Mouse (Mus musculus) hindbrain, embryonic 12.5 days (tissue): ENCODE measurements at regions not wholly inside any gene's neighbourhood (a gene's known extent, or its start where the extent isn't known, plus 50 kb on each side); places are given as distances from the start of the nearest gene placed in this dataset.
A peak's percentile ranks its signal among the peaks of the same experiment; 100 is the strongest.

Source experiments
- ATAC-seq: fragments of 200-750 bp; cut with Nextera tagmentation; 2 replicates; pipeline ENCODE4 v1.8.0; 2017; ENCODE audit warnings: moderate TSS enrichment; ENCODE audit not compliant: low FRiP score
- H3K27ac ChIP-seq: fragments of 300-500 bp; sonication (generic); 2 replicates; pipeline ENCODE4 v1.5.1; 2016; ENCODE audit warnings: mild to moderate bottlenecking
- H3K27me3 ChIP-seq: fragments of 300-500 bp; sonication (generic); 2 replicates; pipeline ENCODE4 v1.6.1; 2016; ENCODE audit warnings: mild to moderate bottlenecking
- H3K36me3 ChIP-seq: fragments of 300-500 bp; sonication (generic); 2 replicates; pipeline ENCODE4 v1.6.1; 2016; ENCODE audit warnings: mild to moderate bottlenecking
- H3K4me1 ChIP-seq: fragments of 300-500 bp; sonication (generic); 2 replicates; pipeline ENCODE4 v1.6.1; 2016
- H3K4me2 ChIP-seq: fragments of 300-500 bp; sonication (generic); replicated peaks from 2 replicates; pipeline ENCODE4 v1.6.1; 2016; ENCODE audit warnings: mild to moderate bottlenecking
- H3K4me3 ChIP-seq: fragments of 300-500 bp; sonication (generic); 2 replicates; pipeline ENCODE4 v1.5.1; 2016; ENCODE audit warnings: mild to moderate bottlenecking
- H3K9ac ChIP-seq: fragments of 300-500 bp; sonication (generic); 2 replicates; pipeline ENCODE4 v1.6.1; 2016; ENCODE audit warnings: mild to moderate bottlenecking, moderate library complexity
- H3K9me3 ChIP-seq: fragments of 300-500 bp; sonication (generic); replicated peaks from 2 replicates; pipeline ENCODE4 v1.6.1; 2016; ENCODE audit warnings: mild to moderate bottlenecking
- WGBS: fragments of 180-500 bp; shearing (Covaris S2); methylation state at CpG from one replicate; pipeline ENCODE4 v1.1.7; 2016; 5-methylcytosine and 5-hydroxymethylcytosine counted together

- peak; percentile 46 for ATAC-seq
- Histone ChIP-seq H3K4me3 (no peak overlapping the region), H3K27ac (peak overlapping the region; percentile 25), H3K4me2 (no peak overlapping the region), H3K36me3 (no peaks in the 10 kb centered on the region), H3K27me3 (no peaks in the 10 kb centered on the region), H3K9me3 (no peaks in the 10 kb centered on the region), H3K9ac (no peak overlapping the region), H3K4me1 (peaks cover 13% of the 10 kb centered on the region; the same call in 1 of the 2 replicates)
- 32% methylated on average over 19 of the region's 19 CpGs for WGBS
Observed at GRCm38 (mm10) chr13:97523523-97524412, 236.7 kb downstream of the Gm10260 start.

DNA sequence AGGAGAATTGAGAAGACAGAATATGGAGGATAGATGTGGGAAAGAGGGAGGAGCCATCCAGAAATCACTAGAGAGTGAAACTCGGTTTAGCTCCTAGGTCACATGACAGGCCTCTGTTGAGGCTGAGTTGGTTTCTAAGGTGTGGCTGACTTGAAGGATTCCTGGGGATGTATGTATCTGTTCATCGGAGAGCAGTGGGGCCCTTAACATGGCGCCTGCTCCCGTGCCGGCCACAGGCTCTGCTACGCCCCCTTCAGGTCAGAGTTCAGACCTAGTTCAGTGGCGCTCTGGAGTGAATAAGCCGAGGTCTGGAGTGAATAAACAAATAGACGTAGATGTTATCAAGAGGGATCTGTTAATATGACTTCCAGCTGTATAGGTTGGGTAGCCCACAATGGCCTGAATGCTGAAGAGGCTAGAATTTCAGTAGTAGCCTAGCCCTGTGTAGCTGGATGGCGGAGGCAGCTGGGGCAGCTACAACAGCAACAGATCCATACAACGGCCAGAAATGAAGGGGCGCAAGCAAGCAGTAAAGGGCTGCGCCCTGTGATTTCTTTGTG is 239.4 kb downstream of the Gm10260 start:
- no peak overlapping the region for H3K4me2 ChIP-seq
- H3K9ac ChIP-seq, result no peak overlapping the region
- WGBS, result 86% methylated on average over 13 of the region's 13 CpGs
- H3K36me3 ChIP-seq, result no peaks in the 10 kb centered on the region
- ATAC-seq, result no peak
- H3K9me3 ChIP-seq, result no peaks in the 10 kb centered on the region
- H3K4me3 ChIP-seq, result no peak overlapping the region
- peaks cover 13% of the 10 kb centered on the region; the same call in 1 of the 2 replicates for H3K4me1 ChIP-seq
- H3K27me3 ChIP-seq, result no peaks in the 10 kb centered on the region
- H3K27ac ChIP-seq, result no peak overlapping the region

- ATAC-seq, result no peak
Observed at GRCm38 (mm10) chr13:97516731-97517130, 243.7 kb downstream of the Gm10260 start.

GRCm38 (mm10) chr13:97514421-97515066 is 245.9 kb downstream of the Gm10260 start:
- H3K27ac ChIP-seq, result peak overlapping the region; percentile 35; the same call in 1 of the 2 replicates
- ATAC-seq, result peak; percentile 82
- peak overlapping the region; percentile 35 for H3K4me2 ChIP-seq
- H3K9ac ChIP-seq, result no peak overlapping the region
- 40% methylated on average over 21 of the region's 21 CpGs for WGBS
- H3K4me3 ChIP-seq, result no peak overlapping the region
- no peaks in the 10 kb centered on the region for H3K9me3 ChIP-seq
- no peaks in the 10 kb centered on the region for H3K36me3 ChIP-seq
- peaks cover 19% of the 10 kb centered on the region for H3K4me1 ChIP-seq
- no peaks in the 10 kb centered on the region for H3K27me3 ChIP-seq

More at GRCm38 (mm10) chr13:97516731-97517130, 243.7 kb downstream of the Gm10260 start:
- Histone ChIP-seq H3K27me3 (no peaks in the 10 kb centered on the region), H3K9me3 (no peaks in the 10 kb centered on the region), H3K4me1 (peaks cover 10% of the 10 kb centered on the region), H3K4me2 (no peak overlapping the region), H3K27ac (no peak overlapping the region), H3K9ac (no peak overlapping the region), H3K36me3 (no peaks in the 10 kb centered on the region), H3K4me3 (no peak overlapping the region)
- WGBS, result 88% methylated on average over 4 of the region's 4 CpGs

DNA sequence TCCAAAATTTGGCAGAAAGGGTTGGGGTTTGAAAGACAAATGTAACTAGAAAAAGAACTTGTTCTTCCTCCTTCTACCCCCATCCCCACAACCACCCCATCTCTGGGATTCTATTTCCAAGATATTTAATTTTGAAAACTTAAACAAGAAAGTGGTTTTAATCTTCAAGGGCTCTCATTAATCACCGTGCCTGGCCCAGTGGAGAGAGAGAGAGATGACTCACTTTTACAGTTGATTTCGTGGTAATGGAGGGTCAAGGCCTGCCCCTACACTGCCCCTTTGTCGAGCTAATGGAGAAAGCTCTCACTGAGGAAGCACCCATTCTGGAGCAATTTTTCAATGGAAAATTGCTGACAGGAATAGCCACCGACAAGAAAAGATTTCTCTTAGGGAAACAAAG is 247.9 kb downstream of the Gm10260 start:
- H3K4me1 ChIP-seq, result peaks cover 19% of the 10 kb centered on the region
- no peak overlapping the region for H3K4me2 ChIP-seq
- H3K9ac ChIP-seq, result no peak overlapping the region
- no peak for ATAC-seq
- WGBS, result 60% methylated on average over 4 of the region's 4 CpGs
- no peaks in the 10 kb centered on the region for H3K36me3 ChIP-seq
- H3K27me3 ChIP-seq, result no peaks in the 10 kb centered on the region
- no peak overlapping the region for H3K27ac ChIP-seq
- H3K9me3 ChIP-seq, result no peaks in the 10 kb centered on the region
- no peak overlapping the region for H3K4me3 ChIP-seq

GRCm38 (mm10) chr13:97510431-97511261 is 249.8 kb downstream of the Gm10260 start:
- no peak for ATAC-seq
- Histone ChIP-seq H3K9ac (no peak overlapping the region), H3K9me3 (no peaks in the 10 kb centered on the region), H3K27ac (no peak overlapping the region), H3K4me3 (no peak overlapping the region), H3K4me2 (no peak overlapping the region), H3K4me1 (peaks cover 19% of the 10 kb centered on the region), H3K27me3 (no peaks in the 10 kb centered on the region), H3K36me3 (no peaks in the 10 kb centered on the region)
- WGBS, result 72% methylated on average over 10 of the region's 10 CpGs

DNA sequence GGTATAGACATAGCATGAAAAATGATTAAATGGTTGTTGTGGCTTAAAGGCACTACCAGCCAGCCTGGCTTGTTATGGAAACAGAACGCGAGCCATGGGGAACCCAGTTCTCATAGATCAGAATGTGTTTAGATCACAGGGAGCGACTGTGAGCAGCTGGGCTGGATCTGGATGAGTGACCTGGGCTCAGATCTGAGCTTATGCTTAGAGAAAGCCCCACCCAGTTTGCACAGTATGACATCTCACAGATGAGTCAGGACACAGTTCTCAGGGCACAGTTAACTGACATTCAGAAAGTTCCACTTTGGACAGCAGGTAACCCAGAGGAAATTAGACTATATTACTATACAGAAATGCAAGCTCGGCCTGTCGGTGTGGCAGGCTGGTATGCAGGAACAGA is 255.5 kb downstream of the Gm10260 start:
- no peak for ATAC-seq
- no peak overlapping the region for H3K4me3 ChIP-seq
- H3K9me3 ChIP-seq, result no peaks in the 10 kb centered on the region
- H3K4me1 ChIP-seq, result no peaks in the 10 kb centered on the region
- H3K27ac ChIP-seq, result no peak overlapping the region
- H3K27me3 ChIP-seq, result no peaks in the 10 kb centered on the region
- H3K9ac ChIP-seq, result no peak overlapping the region
- no peaks in the 10 kb centered on the region for H3K36me3 ChIP-seq
- 86% methylated on average over 5 of the region's 5 CpGs for WGBS
- H3K4me2 ChIP-seq, result no peak overlapping the region

DNA sequence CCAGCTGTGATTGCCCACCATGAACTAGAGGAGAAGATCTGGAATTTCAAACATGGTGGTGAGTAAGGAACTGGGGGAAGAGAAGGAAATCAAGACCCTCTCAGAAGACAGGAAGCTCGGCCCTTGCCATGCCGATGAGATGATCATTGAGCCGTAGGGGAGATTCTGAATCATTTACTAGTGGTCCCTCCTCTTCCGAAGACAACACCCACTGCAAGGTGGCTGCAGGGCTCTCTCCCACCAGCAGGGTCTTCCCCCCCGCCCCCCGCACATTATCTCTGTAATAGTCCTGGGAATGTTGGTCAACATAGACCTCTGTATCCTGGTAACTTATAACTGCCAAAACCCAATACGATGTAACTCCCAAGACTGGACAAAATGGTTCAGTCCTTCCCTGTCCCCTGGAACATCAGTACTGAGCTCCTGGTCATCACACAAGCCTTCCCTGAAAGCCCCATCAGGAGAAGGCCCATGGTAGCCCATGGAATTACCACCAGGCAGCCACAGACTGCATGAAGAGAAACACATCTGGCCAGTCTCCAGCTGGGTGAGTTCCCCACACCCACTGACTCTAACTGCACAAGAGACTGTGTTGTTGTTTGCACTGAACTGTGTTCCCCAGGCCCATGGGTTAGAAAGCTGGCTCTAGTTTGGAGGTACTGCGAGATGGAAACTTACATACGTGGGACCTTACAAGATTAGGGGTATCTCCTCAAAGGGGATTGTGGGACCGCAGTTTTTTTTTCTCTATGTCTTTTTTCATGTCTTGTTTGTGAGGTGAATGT is 256.3 kb downstream of the Gm10260 start:
- 93% methylated on average over 10 of the region's 10 CpGs for WGBS
- H3K4me1 ChIP-seq, result peaks cover 4% of the 10 kb centered on the region; the same call in 1 of the 2 replicates
- no peak overlapping the region for H3K27ac ChIP-seq
- no peaks in the 10 kb centered on the region for H3K9me3 ChIP-seq
- no peaks in the 10 kb centered on the region for H3K27me3 ChIP-seq
- no peak overlapping the region for H3K4me2 ChIP-seq
- H3K4me3 ChIP-seq, result no peak overlapping the region
- H3K36me3 ChIP-seq, result no peaks in the 10 kb centered on the region
- H3K9ac ChIP-seq, result no peak overlapping the region
- no peak for ATAC-seq

DNA sequence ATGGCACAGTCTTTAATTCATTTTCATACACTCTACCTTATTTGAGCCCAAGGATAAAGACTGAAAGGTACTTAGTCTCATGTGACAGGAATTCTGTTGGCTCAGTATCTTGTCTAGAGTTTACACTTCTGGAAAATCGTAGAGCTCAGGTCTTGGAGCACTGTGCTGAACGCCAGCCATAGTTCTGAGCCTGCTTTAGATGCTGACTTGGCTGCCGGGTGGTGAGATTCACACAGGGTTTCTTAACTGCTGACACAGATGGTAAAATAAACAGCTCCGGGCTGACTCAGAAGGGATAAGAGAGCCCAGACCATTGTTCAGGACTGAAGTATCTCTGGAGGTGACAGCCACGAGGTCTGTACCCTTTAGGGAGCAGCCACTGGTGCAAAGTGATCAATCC is 257.0 kb downstream of the Gm10260 start:
- H3K9ac ChIP-seq, result no peak overlapping the region
- H3K9me3 ChIP-seq, result no peaks in the 10 kb centered on the region
- H3K4me1 ChIP-seq, result peaks cover 4% of the 10 kb centered on the region; the same call in 1 of the 2 replicates
- 82% methylated on average over 5 of the region's 5 CpGs for WGBS
- no peak overlapping the region for H3K27ac ChIP-seq
- H3K36me3 ChIP-seq, result no peaks in the 10 kb centered on the region
- no peaks in the 10 kb centered on the region for H3K27me3 ChIP-seq
- no peak overlapping the region for H3K4me2 ChIP-seq
- no peak for ATAC-seq
- no peak overlapping the region for H3K4me3 ChIP-seq

DNA sequence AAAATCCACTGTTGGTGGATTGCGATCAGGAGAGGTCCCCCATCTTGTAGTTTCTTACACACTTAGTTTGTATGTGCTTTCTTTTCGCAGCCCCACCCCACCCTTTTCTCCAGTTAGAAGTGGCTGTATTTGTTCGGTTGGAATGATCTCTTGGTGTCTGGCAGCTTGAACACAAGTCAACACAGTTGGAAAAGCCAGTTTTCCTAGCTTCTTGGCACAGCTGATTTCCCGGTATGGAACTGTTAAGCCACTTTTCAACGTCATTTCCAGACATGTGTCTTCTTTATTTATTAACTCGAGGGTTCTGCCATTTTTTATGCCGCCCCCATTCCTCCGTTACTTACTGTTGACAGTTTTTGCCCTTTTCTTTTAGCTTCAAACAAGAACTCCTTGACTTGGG is 259.2 kb downstream of the Enc1 start:
- Histone ChIP-seq H3K9ac (no peak overlapping the region), H3K4me3 (no peak overlapping the region), H3K4me2 (no peak overlapping the region), H3K27ac (no peak overlapping the region), H3K27me3 (no peaks in the 10 kb centered on the region), H3K4me1 (peaks cover 4% of the 10 kb centered on the region; the same call in 1 of the 2 replicates), H3K36me3 (no peaks in the 10 kb centered on the region), H3K9me3 (no peaks in the 10 kb centered on the region)
- no peak for ATAC-seq
- WGBS, result 86% methylated on average over 8 of the region's 8 CpGs

DNA sequence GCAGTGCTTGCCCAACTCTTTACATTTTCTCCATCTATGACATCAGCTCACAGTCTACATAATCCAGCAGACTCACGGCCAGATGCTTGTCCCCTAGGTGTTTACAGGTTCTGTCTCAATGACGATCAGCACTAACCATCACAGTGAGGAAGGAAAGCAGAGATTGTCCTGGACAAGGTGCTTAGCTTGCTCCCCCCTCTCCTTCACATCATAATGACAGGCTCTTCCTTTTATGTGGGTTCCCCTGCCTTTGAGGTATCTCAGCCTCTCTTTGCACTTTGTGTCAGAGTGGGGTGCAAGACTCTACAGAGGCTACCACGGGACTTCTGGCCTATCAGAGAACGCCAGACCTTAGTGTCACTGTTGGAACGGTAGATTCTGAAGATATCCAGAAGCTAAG is 258.1 kb downstream of the Enc1 start:
- no peaks in the 10 kb centered on the region for H3K36me3 ChIP-seq
- no peak overlapping the region for H3K4me3 ChIP-seq
- WGBS, result 95% methylated on average over 5 of the region's 5 CpGs
- no peak for ATAC-seq
- H3K27ac ChIP-seq, result no peak overlapping the region
- peaks cover 4% of the 10 kb centered on the region; the same call in 1 of the 2 replicates for H3K4me1 ChIP-seq
- H3K4me2 ChIP-seq, result no peak overlapping the region
- no peaks in the 10 kb centered on the region for H3K9me3 ChIP-seq
- H3K27me3 ChIP-seq, result no peaks in the 10 kb centered on the region
- H3K9ac ChIP-seq, result no peak overlapping the region
